Mouse (Mus musculus) erythroblast, embryonic 14.5 days (primary cell): ENCODE results near the gene Kcnh6. TPM values are rescaled to one million over a fixed set of nuclear protein-coding genes. Genes with fewer than 3 reads are reported as not detected.

ENCODE experiments used
- H3K27me3 ChIP-seq: 2 replicates; pipeline ENCODE4 v1.6.1; 2012; ENCODE audit warnings: inconsistent platforms; ENCODE audit not compliant: control insufficient read depth
- H3K36me3 ChIP-seq: 2 replicates; pipeline ENCODE4 v1.6.1; 2012; ENCODE audit warnings: mild to moderate bottlenecking, inconsistent platforms; ENCODE audit not compliant: control insufficient read depth
- H3K4me1 ChIP-seq: 2 replicates; pipeline ENCODE4 v1.6.1; 2012; ENCODE audit warnings: inconsistent platforms; ENCODE audit not compliant: control insufficient read depth
- H3K4me3 ChIP-seq: replicated peaks from 2 replicates; pipeline ENCODE3; 2012; ENCODE audit warnings: moderate library complexity, mild to moderate bottlenecking, inconsistent platforms
- H3K9me3 ChIP-seq: 2 replicates; pipeline ENCODE4 v1.6.1; 2012; ENCODE audit warnings: low read length, inconsistent platforms, mixed read lengths; ENCODE audit not compliant: control insufficient read depth
- GATA1 ChIP-seq: IDR thresholded peaks from 2 replicates; pipeline ENCODE4 v1.6.1; 2012; ENCODE audit warnings: low read length, inconsistent platforms, mixed read lengths
- TAL1 ChIP-seq: IDR thresholded peaks from 3 replicates; pipeline ENCODE4 v1.6.1; 2012; ENCODE audit warnings: low read length, inconsistent platforms, mixed read lengths
- polyA plus RNA-seq: library from polyadenylated mRNA; stranded (reverse); fragments of >175 nt; gene quantifications from 2 replicates; pipeline ENCODE4 v1.2.3, GENCODE M21; 2012

Kcnh6 gene
- polyA plus RNA-seq, 1 experiment, result not detected

- Histone ChIP-seq H3K4me1 (no peaks in the 10 kb centered on the region), H3K9me3 (no peaks in the 10 kb centered on the region), H3K36me3 (no peaks in the 10 kb centered on the region), H3K4me3 (no peak overlapping the region), H3K27me3 (peaks cover 8% of the 10 kb centered on the region)
- TF ChIP-seq TAL1 (no peak), GATA1 (no peak)
These were observed 32.3 kb upstream of the Kcnh6 start for GRCm38 (mm10) chr11:105975636-105976035.

GRCm38 (mm10) chr11:105978232-105978631 is 29.7 kb upstream of the Kcnh6 start:
- Histone ChIP-seq H3K27me3 (no peaks in the 10 kb centered on the region; the same call in 1 of the 2 replicates), H3K4me3 (no peak overlapping the region), H3K9me3 (no peaks in the 10 kb centered on the region), H3K4me1 (no peaks in the 10 kb centered on the region), H3K36me3 (no peaks in the 10 kb centered on the region)
- TF ChIP-seq GATA1, result no peak
- TF ChIP-seq TAL1, result no peak

- Histone ChIP-seq H3K36me3 (no peaks in the 10 kb centered on the region), H3K4me1 (no peaks in the 10 kb centered on the region), H3K27me3 (no peaks in the 10 kb centered on the region; the same call in 1 of the 2 replicates), H3K9me3 (no peaks in the 10 kb centered on the region), H3K4me3 (no peak overlapping the region)
- TF ChIP-seq GATA1 (no peak), TAL1 (no peak)
These were observed 29.3 kb upstream of the Kcnh6 start for GRCm38 (mm10) chr11:105978634-105979033.

GRCm38 (mm10) chr11:105984452-105984851 is 23.5 kb upstream of the Kcnh6 start:
- H3K9me3 ChIP-seq, result no peaks in the 10 kb centered on the region
- no peak for TF ChIP-seq GATA1
- TF ChIP-seq TAL1, result no peak
- no peak overlapping the region for H3K4me3 ChIP-seq
- H3K36me3 ChIP-seq, result no peaks in the 10 kb centered on the region
- no peaks in the 10 kb centered on the region for H3K4me1 ChIP-seq
- H3K27me3 ChIP-seq, result no peaks in the 10 kb centered on the region; the same call in 1 of the 2 replicates

- H3K9me3 ChIP-seq, result no peaks in the 10 kb centered on the region
- H3K27me3 ChIP-seq, result no peaks in the 10 kb centered on the region
- no peaks in the 10 kb centered on the region for H3K36me3 ChIP-seq
- no peaks in the 10 kb centered on the region for H3K4me1 ChIP-seq
- TF ChIP-seq TAL1, result no peak
- TF ChIP-seq GATA1, result no peak
- H3K4me3 ChIP-seq, result no peak overlapping the region
These were observed 20.5 kb upstream of the Kcnh6 start for GRCm38 (mm10) chr11:105987446-105987845.

GRCm38 (mm10) chr11:105989446-105989845 is 18.5 kb upstream of the Kcnh6 start:
- TF ChIP-seq GATA1 (no peak), TAL1 (no peak)
- Histone ChIP-seq H3K4me1 (no peaks in the 10 kb centered on the region), H3K9me3 (no peaks in the 10 kb centered on the region), H3K36me3 (no peaks in the 10 kb centered on the region), H3K4me3 (no peak overlapping the region), H3K27me3 (no peaks in the 10 kb centered on the region)

- TF ChIP-seq TAL1 (no peak), GATA1 (no peak)
- Histone ChIP-seq H3K36me3 (no peaks in the 10 kb centered on the region), H3K4me3 (no peak overlapping the region), H3K27me3 (no peaks in the 10 kb centered on the region), H3K9me3 (no peaks in the 10 kb centered on the region), H3K4me1 (no peaks in the 10 kb centered on the region)
These were observed 17.7 kb upstream of the Kcnh6 start for GRCm38 (mm10) chr11:105990231-105990630.

GRCm38 (mm10) chr11:105994375-105994774 is 13.5 kb upstream of the Kcnh6 start, which contains the start of gene Ace3:
Gene Ace3, plus strand, starts transcription at chr11:105994675.
- H3K36me3 ChIP-seq, result no peaks in the 10 kb centered on the region
- H3K27me3 ChIP-seq, result peaks cover 9% of the 10 kb centered on the region
- no peak for TF ChIP-seq TAL1
- TF ChIP-seq GATA1, result no peak
- H3K4me1 ChIP-seq, result no peaks in the 10 kb centered on the region
- no peaks in the 10 kb centered on the region for H3K9me3 ChIP-seq
- H3K4me3 ChIP-seq, result no peak within 1 kb of the TSS

GRCm38 (mm10) chr11:106000062-106000461 is 7.9 kb upstream of the Kcnh6 start:
- H3K27me3 ChIP-seq, result peaks cover 9% of the 10 kb centered on the region
- no peak for TF ChIP-seq GATA1
- TF ChIP-seq TAL1, result no peak
- H3K36me3 ChIP-seq, result no peaks in the 10 kb centered on the region
- no peaks in the 10 kb centered on the region for H3K9me3 ChIP-seq
- H3K4me3 ChIP-seq, result no peak overlapping the region
- H3K4me1 ChIP-seq, result no peaks in the 10 kb centered on the region

GRCm38 (mm10) chr11:106001718-106002117 is 6.2 kb upstream of the Kcnh6 start:
- Histone ChIP-seq H3K9me3 (no peaks in the 10 kb centered on the region), H3K27me3 (peaks cover 7% of the 10 kb centered on the region)
- TF ChIP-seq GATA1 (no peak), TAL1 (no peak)

More at GRCm38 (mm10) chr11:106001718-106002117, 6.2 kb upstream of the Kcnh6 start:
- H3K4me3 ChIP-seq, result no peak overlapping the region
- H3K4me1 ChIP-seq, result no peaks in the 10 kb centered on the region
- no peaks in the 10 kb centered on the region for H3K36me3 ChIP-seq
